Mouse (Mus musculus) embryo, embryonic 11.5 days (tissue): ENCODE measurements around the gene Gm14399.
"Not testable (repeated sequence)": the region's sequence is repeated elsewhere in the genome, so short reads cannot be mapped to it uniquely, and the experiment has no call there.

Experiments used
- DNase-seq: peaks from one replicate; pipeline ENCODE4 v3.0.0-alpha.2; 2012; ENCODE audit warnings: low read depth, low spot score

Gm14399 gene

DNA sequence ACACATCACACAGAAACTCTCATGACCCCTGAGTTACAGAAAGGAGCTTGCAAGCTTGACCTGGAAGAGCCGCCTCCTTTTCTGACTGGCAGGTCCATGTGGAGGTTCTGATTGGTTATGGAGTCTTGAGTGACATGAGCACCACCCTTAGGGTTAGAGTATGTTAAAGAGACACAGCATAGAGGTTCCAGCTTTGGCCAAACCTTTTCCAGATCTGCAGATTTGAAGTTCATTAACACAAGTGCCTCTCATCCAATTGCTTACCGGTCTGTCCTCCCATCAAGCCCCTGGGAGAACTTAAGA lies at the start of gene Gm14399:
Gm14399 (minus strand) TSS at position 20 of the 303 bp plus-strand sequence.
- not testable (repeated sequence) for DNase-seq

DNA sequence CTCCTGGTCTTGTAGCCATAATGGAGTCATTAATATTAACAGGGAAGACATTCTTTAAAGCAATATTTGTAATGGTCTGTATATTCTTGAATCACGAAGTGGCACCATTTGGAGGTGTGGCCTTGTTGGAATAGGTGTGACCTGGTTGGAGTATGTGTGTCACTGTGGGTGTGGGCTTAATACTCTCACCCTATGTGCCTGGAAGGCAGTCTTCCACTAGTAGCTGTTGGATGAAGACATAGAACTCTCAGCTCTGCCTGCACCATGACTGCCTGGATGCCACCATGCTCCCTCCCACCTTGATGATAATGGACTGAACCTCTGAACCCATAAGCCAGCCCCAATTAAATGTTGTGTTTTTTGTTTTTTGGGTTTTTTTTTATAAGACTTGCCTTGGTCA lies 37.2 kb upstream of the Gm14399 start:
- DNase-seq = not testable (repeated sequence)

DNA sequence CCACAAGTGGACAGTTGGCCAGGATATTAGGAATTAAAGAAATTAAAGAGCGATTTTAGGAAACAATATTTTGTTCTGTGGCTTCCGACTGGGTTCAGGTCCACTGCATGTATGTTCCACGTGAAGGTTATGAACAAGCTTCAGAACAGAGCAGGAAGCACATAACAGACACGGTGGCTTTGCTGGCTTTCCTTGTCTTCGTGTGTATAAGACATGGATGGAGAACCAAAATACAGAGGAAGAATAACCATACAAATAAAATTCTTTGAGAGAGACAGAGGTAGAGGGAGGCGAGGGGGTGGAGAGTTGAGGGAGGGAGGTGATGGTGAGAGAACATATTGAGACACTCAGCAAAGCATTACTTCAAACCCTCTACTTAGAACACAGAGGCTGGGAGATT lies 34.5 kb upstream of the Gm14399 start:
- DNase-seq = no peak

DNA sequence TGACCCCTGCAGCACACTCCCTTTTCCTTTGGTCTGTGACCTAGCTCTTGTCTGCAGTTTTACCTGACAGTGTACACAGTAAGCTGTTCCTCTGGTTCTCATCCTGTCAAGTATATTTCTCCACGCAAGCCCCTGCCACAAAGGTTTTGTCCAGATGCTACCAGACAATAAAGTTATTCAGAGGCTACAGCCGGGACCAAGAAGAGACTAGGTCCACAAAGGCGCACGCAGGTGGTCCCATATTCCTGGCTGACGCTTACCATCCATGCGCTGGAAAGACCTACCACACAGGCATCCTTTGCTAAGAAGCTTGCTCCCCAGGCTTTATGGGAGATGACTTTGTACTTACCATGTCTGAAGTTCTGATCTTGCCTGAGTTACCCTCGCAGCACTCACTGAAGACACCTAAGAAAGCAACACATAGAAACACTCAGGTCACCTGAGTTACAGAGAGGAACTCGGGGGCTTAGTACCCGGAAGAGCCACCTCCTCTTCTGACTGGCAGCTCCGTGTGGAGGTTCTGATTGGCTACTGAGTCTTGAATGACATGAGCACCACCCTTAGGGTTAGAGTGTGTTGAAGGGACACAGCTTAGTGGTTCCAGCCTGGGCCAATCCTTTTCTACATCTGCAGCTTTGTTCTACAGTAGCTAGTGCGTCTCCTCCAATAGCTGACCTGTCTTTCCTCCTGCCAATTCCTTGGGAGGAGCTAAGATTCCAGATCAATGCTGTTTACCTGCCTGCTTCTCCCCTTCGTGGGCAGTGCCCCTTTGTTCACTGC lies 33.8 kb upstream of the Gm14399 start, which contains the start of gene Gm14443:
Gm14443 (minus strand) TSS at position 471 of the 780 bp plus-strand sequence.
- DNase-seq = not testable (repeated sequence)

DNA sequence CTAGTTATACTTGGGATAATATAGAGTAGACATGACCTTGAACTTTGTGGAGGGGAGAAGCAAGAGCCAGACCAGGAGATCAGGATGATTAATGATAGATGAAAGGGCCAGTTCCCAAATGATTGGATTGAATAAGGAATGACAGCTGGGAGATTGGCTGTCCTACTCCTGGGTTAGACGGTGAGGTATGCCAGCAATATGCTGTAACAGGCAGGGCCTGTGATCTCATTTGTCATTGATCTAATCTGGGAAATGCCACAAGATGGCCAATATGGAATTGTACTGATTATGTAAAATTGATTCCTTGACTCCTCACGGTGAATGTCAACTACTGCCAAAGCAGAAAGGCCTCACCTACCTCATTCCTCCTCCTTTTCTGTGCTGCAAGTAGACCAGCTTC lies 32.2 kb upstream of the Gm14399 start:
- not testable (repeated sequence) for DNase-seq

DNA sequence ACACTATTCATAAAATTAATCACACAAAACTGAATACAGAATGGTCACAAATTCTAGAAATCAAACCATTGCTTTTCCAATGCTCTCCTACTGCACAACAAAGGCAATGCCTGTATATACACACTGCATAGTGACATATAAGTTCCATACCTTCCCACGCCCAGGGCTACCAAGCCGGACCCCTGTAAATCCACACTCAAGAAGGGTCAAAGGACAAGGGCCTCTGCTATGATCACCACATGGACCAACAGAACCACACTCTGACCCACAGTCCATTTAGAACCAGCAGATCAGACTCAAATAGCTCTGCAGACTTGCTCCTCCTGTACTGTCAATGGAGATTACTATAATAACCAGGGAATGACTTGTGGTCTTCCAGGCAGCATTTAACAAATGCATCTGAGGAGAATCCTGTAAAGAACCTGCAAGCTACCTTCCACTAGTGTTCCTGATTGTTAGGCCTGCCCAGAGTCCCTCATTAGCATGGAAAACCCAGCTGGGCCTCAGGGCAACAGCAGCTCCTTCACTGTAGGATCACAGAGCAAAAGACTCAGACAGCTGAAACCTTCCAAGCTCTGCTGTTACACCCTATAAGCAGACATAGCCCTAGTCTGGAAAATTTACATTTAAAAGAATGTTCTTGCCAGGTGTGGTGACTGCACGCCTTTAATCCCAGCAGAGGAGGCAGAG lies 31.2 kb upstream of the Gm14399 start:
- DNase-seq = not testable (repeated sequence)

DNA sequence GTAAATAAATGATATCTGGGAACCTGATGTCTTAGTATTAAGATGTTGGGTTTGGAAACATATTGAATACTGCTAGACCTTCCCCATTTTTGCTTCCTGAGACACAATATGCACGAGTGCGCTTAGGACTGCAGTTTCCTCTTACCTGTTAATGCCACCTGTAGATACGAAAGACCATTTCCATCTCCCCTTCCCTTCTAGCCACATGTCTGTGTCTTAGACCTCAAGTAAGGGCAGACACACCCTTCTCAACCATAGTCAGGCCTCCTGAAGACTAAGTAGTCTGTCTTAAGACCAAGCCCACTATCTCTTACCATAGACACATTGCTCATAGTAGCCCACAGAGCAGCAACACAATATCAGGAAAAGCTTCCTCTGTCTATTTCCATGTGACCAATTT lies 30.3 kb upstream of the Gm14399 start:
- no peak for DNase-seq

DNA sequence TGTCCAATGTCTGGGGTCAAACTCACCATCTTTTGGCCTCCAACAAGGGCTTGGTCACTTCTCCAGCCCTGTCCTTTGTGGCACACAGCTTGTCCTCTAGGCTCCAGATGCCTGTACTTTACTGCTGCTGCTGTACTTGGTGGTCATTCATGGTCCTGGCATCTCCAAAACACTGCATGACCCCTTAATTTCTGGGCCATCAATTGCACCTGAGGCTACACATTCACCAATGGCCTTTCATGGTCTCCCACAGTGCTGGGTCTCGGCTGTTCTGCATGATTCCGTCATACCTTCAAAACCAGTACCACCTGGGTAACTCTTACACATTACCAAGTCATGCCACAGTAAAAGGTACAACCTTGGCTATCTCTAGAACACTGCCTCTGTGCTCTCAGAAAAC lies 25.1 kb upstream of the Gm14399 start:
- DNase-seq = not testable (repeated sequence)

DNA sequence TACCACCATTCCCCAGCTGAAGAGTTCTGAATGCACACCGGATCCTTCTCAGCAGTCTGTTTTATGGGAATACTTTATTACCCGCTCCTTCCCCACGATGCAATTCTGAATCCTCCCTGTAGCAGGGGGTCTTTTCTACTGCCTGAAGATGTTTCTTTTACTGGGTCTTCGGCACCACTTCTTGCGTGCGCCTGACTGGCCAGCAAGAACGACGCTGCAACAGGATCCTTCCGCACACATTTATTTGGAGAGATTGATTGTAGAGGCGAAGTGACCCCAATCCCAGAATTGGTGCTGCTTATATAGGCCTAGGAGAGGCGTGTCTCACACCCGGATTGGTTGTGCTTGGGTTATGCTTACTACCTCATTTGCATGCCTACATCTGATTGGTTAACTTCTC lies 23.3 kb upstream of the Gm14399 start:
- DNase-seq = not testable (repeated sequence)

DNA sequence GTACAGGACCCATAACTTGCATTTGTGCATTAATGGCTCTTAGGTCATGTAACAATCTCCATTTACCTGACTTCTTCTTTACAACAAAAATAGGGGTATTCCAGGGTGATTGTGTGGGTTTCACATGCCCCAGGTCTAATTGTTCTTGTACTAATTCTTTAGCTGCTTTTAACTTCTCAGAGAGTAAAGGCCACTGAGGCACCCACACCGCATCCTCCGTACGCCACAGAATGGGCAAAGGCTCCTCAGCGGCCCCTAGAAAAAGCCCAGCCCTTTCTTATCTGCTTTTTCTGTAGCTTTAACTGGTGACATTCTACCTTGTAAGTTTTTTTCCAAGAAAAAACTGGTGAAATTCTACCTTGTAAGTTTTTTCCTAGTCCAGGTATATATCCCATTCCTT lies 19.6 kb upstream of the Gm14399 start:
- DNase-seq = not testable (repeated sequence)

DNA sequence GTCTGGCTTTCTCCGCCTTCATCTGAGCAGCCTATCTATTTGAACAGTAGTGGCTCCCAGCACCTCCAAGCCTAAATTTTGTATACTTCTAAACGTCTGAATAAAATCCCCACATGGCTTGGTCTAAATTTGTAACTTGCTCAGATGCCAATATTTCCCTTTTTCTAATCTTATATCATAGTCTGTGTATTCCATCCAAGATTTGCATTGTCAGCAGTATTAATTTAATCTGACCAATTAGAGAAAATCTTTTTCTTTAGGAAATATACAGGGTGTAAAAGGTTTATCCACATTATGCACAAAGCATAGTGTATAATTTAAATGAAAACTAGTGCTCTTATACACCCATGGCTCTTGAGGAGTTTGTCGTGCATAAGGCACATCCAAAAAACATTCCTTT lies 16.8 kb upstream of the Gm14399 start:
- no peak for DNase-seq

DNA sequence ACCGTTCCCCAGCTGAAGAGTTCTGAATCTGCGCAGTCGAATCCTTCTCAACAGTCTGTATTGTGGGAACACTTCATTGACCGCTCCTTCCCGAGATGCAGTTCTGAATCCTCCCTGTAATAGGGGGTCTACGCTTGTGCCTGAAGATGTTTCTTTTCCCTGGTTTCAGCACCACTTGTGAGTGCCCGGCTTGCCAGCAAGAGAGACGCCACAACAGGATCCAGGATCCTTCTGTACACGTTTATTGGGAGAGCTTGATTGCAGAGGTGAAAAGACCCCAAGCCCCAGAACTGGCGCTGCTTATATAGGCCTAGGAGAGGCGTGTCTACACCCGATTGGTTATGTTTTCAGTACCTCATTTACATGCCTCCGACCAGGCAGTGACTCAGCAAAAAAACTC lies 14.9 kb upstream of the Gm14399 start:
- no peak for DNase-seq

DNA sequence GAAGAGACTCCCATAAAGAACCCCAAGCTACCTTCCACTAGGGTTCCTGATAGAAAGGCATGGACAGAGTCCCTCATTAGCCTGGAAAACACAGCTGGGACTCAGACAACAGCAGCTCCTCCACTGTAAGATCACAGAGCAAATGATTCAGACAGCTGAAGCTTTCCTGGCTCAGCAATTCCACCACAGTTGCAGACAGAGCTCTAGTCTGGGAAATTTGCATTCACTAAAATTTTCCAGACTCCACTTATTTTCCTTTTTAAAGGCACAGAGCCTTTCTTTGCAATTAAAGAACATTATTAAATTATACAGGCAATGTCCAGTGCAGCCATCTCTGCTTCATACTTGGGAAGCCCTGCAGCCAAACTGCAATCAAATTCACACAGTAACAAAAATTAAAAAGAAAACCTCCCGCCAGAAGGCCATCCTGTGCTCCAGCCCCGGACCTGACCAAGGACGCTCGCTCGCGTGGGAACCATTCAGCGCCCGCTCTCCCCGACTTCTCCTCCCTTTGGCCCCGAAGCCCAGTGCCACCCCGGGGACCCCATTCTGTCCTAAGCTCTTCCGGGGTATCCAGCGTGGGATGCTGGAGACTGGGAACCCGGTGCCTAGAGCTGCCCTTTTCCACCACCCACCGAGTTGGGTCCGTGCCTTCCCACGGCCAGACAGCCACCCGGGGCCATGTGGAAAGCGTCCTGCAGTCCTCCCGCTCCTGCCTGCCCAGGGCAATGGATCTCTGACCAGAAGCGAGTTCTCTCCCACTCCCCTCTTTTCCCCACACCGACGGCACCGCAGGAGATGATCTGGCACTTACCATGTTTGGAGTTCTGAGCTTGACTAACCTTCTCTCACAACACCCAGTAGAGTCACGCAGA lies 457 bp downstream of the Gm14399 start:
- DNase-seq = not testable (repeated sequence)

DNA sequence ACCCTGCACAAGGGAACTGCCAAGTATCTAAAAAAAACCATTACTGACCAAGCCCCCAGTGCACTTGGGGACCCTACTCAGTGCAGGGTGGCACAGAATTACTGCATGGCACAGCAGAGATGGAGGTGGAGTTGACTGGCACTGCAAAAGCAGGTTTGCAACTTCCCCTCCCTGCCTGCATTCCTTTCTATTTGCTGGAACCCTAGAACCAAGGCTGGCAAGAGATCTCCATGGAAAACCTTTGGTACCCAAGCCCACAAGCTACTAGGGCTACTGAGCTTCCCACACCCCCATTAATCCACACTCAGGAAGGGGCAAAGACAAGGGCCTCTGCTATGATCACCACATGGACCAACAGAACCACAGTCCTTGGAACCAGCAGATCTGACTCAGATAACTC lies 1.2 kb downstream of the Gm14399 start:
- DNase-seq = not testable (repeated sequence)
